Mouse (Mus musculus): ENCODE data around the gene Prdx6b. TPM values are rescaled to one million over a fixed set of nuclear protein-coding genes. Genes with fewer than 3 reads are reported as not detected.

Gene Prdx6b
- polyA plus RNA-seq, 1 experiment, result not detected

- Histone ChIP-seq H3K27me3 (ENCODE audit: control insufficient read depth, insufficient read depth, insufficient read length) (no peaks in the 10 kb centered on the region), H3K4me2 (ENCODE audit: low read depth) (no peak overlapping the region), H3ac (ENCODE audit: control insufficient read depth, insufficient read length) (no peak overlapping the region), H3K79me2 (ENCODE audit: control insufficient read depth, insufficient read depth) (no peaks in the 10 kb centered on the region), H3K4me3 (no peak overlapping the region), H3K36me3 (ENCODE audit: control insufficient read depth, insufficient read depth) (no peaks in the 10 kb centered on the region)
- no peak for TF ChIP-seq CEBPB (IDR thresholded peaks at IDR 0.05; ENCODE audit: insufficient read depth, poor library complexity, severe bottlenecking)
- TF ChIP-seq SRF (IDR thresholded peaks at IDR 0.05; ENCODE audit: control insufficient read depth, insufficient read length, low read depth), result no peak
- TF ChIP-seq TCF3 (IDR thresholded peaks at IDR 0.05; ENCODE audit: insufficient read length, low read depth), result no peak
- TF ChIP-seq USF1 (IDR thresholded peaks at IDR 0.05; ENCODE audit: low read depth), result no peak
- TF ChIP-seq MYOG (IDR thresholded peaks at IDR 0.05; ENCODE audit: control insufficient read depth in 1 of 3, insufficient read depth in 1 of 3, insufficient read length in 2 of 3, low read depth in 2 of 3), result no peak
- no peak for TF ChIP-seq POLR2A (IDR thresholded peaks at IDR 0.05; ENCODE audit: insufficient read length, low read depth)
- TF ChIP-seq E2F4 (IDR thresholded peaks at IDR 0.05; ENCODE audit: insufficient read depth), result no peak
- TF ChIP-seq POLR2AphosphoS2 (IDR thresholded peaks at IDR 0.05; ENCODE audit: insufficient read length, low read depth), result no peak
- TF ChIP-seq MAX (IDR thresholded peaks at IDR 0.05; ENCODE audit: low read depth), result no peak
- TF ChIP-seq MYOD1 (IDR thresholded peaks at IDR 0.05; ENCODE audit: control insufficient read depth in 1 of 3, insufficient read length in 2 of 3, low read depth in 2 of 3), result no peak
- TF ChIP-seq TCF12 (IDR thresholded peaks at IDR 0.05; ENCODE audit: insufficient read depth, poor library complexity, severe bottlenecking), result no peak
- no peak for TF ChIP-seq REST (IDR thresholded peaks at IDR 0.05; ENCODE audit: insufficient read depth, insufficient read length)
Measured at GRCm38 (mm10) chr2:80309775-80310174, 17.5 kb downstream of the Prdx6b start.

- TF ChIP-seq MYOD1 (IDR thresholded peaks at IDR 0.05; ENCODE audit: control insufficient read depth in 1 of 3, insufficient read length in 2 of 3, low read depth in 2 of 3) (peak in 2 of 3 experiments; percentile 9 to 38), SRF (IDR thresholded peaks at IDR 0.05; ENCODE audit: control insufficient read depth, insufficient read length, low read depth) (no peak)
- Histone ChIP-seq H3K27me3 (ENCODE audit: control insufficient read depth, insufficient read depth, insufficient read length) (no peaks in the 10 kb centered on the region), H3K79me2 (ENCODE audit: control insufficient read depth, insufficient read depth) (no peaks in the 10 kb centered on the region), H3K36me3 (ENCODE audit: control insufficient read depth, insufficient read depth) (no peaks in the 10 kb centered on the region), H3K4me2 (ENCODE audit: low read depth) (no peak overlapping the region), H3ac (ENCODE audit: control insufficient read depth, insufficient read length) (no peak overlapping the region), H3K4me3 (no peak overlapping the region)
Measured at GRCm38 (mm10) chr2:80310772-80311171, 18.5 kb downstream of the Prdx6b start.

GRCm38 (mm10) chr2:80311350-80311749, 19.1 kb downstream of the Prdx6b start:
- Histone ChIP-seq H3K36me3 (ENCODE audit: control insufficient read depth, insufficient read depth) (no peaks in the 10 kb centered on the region), H3K4me2 (ENCODE audit: low read depth) (no peak overlapping the region), H3ac (ENCODE audit: control insufficient read depth, insufficient read length) (no peak overlapping the region), H3K27me3 (ENCODE audit: control insufficient read depth, insufficient read depth, insufficient read length) (no peaks in the 10 kb centered on the region), H3K4me3 (no peak overlapping the region), H3K79me2 (ENCODE audit: control insufficient read depth, insufficient read depth) (peaks cover 4% of the 10 kb centered on the region)
- TF ChIP-seq POLR2AphosphoS2 (IDR thresholded peaks at IDR 0.05; ENCODE audit: insufficient read length, low read depth), result no peak
- no peak for TF ChIP-seq CEBPB (IDR thresholded peaks at IDR 0.05; ENCODE audit: insufficient read depth, poor library complexity, severe bottlenecking)
- no peak for TF ChIP-seq MYOG (IDR thresholded peaks at IDR 0.05; ENCODE audit: control insufficient read depth in 1 of 3, insufficient read depth in 1 of 3, insufficient read length in 2 of 3, low read depth in 2 of 3)
- TF ChIP-seq TCF3 (IDR thresholded peaks at IDR 0.05; ENCODE audit: insufficient read length, low read depth), result no peak
- TF ChIP-seq MAX (IDR thresholded peaks at IDR 0.05; ENCODE audit: low read depth), result no peak
- no peak for TF ChIP-seq SRF (IDR thresholded peaks at IDR 0.05; ENCODE audit: control insufficient read depth, insufficient read length, low read depth)
- no peak for TF ChIP-seq E2F4 (IDR thresholded peaks at IDR 0.05; ENCODE audit: insufficient read depth)
- no peak for TF ChIP-seq TCF12 (IDR thresholded peaks at IDR 0.05; ENCODE audit: insufficient read depth, poor library complexity, severe bottlenecking)
- no peak for TF ChIP-seq MYOD1 (IDR thresholded peaks at IDR 0.05; ENCODE audit: control insufficient read depth in 1 of 3, insufficient read length in 2 of 3, low read depth in 2 of 3)
- no peak for TF ChIP-seq REST (IDR thresholded peaks at IDR 0.05; ENCODE audit: insufficient read depth, insufficient read length)
- TF ChIP-seq USF1 (IDR thresholded peaks at IDR 0.05; ENCODE audit: low read depth), result no peak
- TF ChIP-seq POLR2A (IDR thresholded peaks at IDR 0.05; ENCODE audit: insufficient read length, low read depth), result no peak

GRCm38 (mm10) chr2:80314201-80314600, 21.9 kb downstream of the Prdx6b start:
- no peaks in the 10 kb centered on the region for H3K27me3 ChIP-seq (ENCODE audit: control insufficient read depth, insufficient read depth, insufficient read length)
- H3K4me2 ChIP-seq (ENCODE audit: low read depth), result peak overlapping the region; percentile 85
- peaks cover 2% of the 10 kb centered on the region for H3K36me3 ChIP-seq (ENCODE audit: control insufficient read depth, insufficient read depth)
- no peak overlapping the region for H3ac ChIP-seq (ENCODE audit: control insufficient read depth, insufficient read length)
- H3K79me2 ChIP-seq (ENCODE audit: control insufficient read depth, insufficient read depth), result peaks cover 7% of the 10 kb centered on the region
- H3K4me3 ChIP-seq, result peak overlapping the region; percentile 55
- TF ChIP-seq MYOD1 (IDR thresholded peaks at IDR 0.05; ENCODE audit: control insufficient read depth in 1 of 3, insufficient read length in 2 of 3, low read depth in 2 of 3), result no peak
- TF ChIP-seq POLR2AphosphoS2 (IDR thresholded peaks at IDR 0.05; ENCODE audit: insufficient read length, low read depth), result no peak
- no peak for TF ChIP-seq E2F4 (IDR thresholded peaks at IDR 0.05; ENCODE audit: insufficient read depth)
- TF ChIP-seq REST (IDR thresholded peaks at IDR 0.05; ENCODE audit: insufficient read depth, insufficient read length), result no peak
- no peak for TF ChIP-seq USF1 (IDR thresholded peaks at IDR 0.05; ENCODE audit: low read depth)
- TF ChIP-seq TCF3 (IDR thresholded peaks at IDR 0.05; ENCODE audit: insufficient read length, low read depth), result no peak
- no peak for TF ChIP-seq MAX (IDR thresholded peaks at IDR 0.05; ENCODE audit: low read depth)

- no peaks in the 10 kb centered on the region for H3K27me3 ChIP-seq (ENCODE audit: control insufficient read depth, insufficient read depth, insufficient read length)
- peak overlapping the region; percentile 69 for H3ac ChIP-seq (ENCODE audit: control insufficient read depth, insufficient read length)
- peak overlapping the region; percentile 85 for H3K4me2 ChIP-seq (ENCODE audit: low read depth)
- H3K36me3 ChIP-seq (ENCODE audit: control insufficient read depth, insufficient read depth), result peaks cover 8% of the 10 kb centered on the region
- H3K79me2 ChIP-seq (ENCODE audit: control insufficient read depth, insufficient read depth), result peaks cover 7% of the 10 kb centered on the region
- peak overlapping the region; percentile 55 for H3K4me3 ChIP-seq
- no peak for TF ChIP-seq SRF (IDR thresholded peaks at IDR 0.05; ENCODE audit: control insufficient read depth, insufficient read length, low read depth)
- no peak for TF ChIP-seq MYOD1 (IDR thresholded peaks at IDR 0.05; ENCODE audit: control insufficient read depth in 1 of 3, insufficient read length in 2 of 3, low read depth in 2 of 3)
- no peak for TF ChIP-seq MYOG (IDR thresholded peaks at IDR 0.05; ENCODE audit: control insufficient read depth in 1 of 3, insufficient read depth in 1 of 3, insufficient read length in 2 of 3, low read depth in 2 of 3)
- no peak for TF ChIP-seq TCF12 (IDR thresholded peaks at IDR 0.05; ENCODE audit: insufficient read depth, poor library complexity, severe bottlenecking)
- no peak for TF ChIP-seq CEBPB (IDR thresholded peaks at IDR 0.05; ENCODE audit: insufficient read depth, poor library complexity, severe bottlenecking)
- no peak for TF ChIP-seq TCF3 (IDR thresholded peaks at IDR 0.05; ENCODE audit: insufficient read length, low read depth)
- TF ChIP-seq USF1 (IDR thresholded peaks at IDR 0.05; ENCODE audit: low read depth), result no peak
- no peak for TF ChIP-seq POLR2AphosphoS2 (IDR thresholded peaks at IDR 0.05; ENCODE audit: insufficient read length, low read depth)
- TF ChIP-seq REST (IDR thresholded peaks at IDR 0.05; ENCODE audit: insufficient read depth, insufficient read length), result no peak
- TF ChIP-seq POLR2A (IDR thresholded peaks at IDR 0.05; ENCODE audit: insufficient read length, low read depth), result no peak
- no peak for TF ChIP-seq E2F4 (IDR thresholded peaks at IDR 0.05; ENCODE audit: insufficient read depth)
- TF ChIP-seq MAX (IDR thresholded peaks at IDR 0.05; ENCODE audit: low read depth), result no peak
Measured at GRCm38 (mm10) chr2:80314854-80315241, 22.6 kb downstream of the Prdx6b start.
